Mouse (Mus musculus) heart, adult 2 months (tissue): ENCODE measurements around the gene Rasgef1b.

Experiments used
- CTCF ChIP-seq: fragments of 200-600 bp; IDR thresholded peaks from 2 replicates; pipeline ENCODE4 v1.8.1; 2022; ENCODE audit warnings: antibody characterized with exemption, mild to moderate bottlenecking, moderate library complexity
- EP300 ChIP-seq: fragments of 200-500 bp; IDR thresholded peaks from 2 replicates; pipeline ENCODE4 v1.6.1; 2011; ENCODE audit warnings: low read depth, low read length, control low read depth; ENCODE audit not compliant: insufficient read depth
- POLR2A ChIP-seq: fragments of 200-500 bp; IDR thresholded peaks from 2 replicates; pipeline ENCODE4 v1.6.1; 2011; ENCODE audit warnings: mild to moderate bottlenecking, low read depth, low read length, control low read depth; ENCODE audit not compliant: insufficient read depth

- no peak for TF ChIP-seq CTCF
- no peak for TF ChIP-seq EP300
- no peak for TF ChIP-seq POLR2A
Measured at GRCm38 (mm10) chr5:99227361-99227760, 501.5 kb downstream of the Rasgef1b start.
